ENCODE assay signal across 8 mouse cellular contexts in the genomic region with DNA sequence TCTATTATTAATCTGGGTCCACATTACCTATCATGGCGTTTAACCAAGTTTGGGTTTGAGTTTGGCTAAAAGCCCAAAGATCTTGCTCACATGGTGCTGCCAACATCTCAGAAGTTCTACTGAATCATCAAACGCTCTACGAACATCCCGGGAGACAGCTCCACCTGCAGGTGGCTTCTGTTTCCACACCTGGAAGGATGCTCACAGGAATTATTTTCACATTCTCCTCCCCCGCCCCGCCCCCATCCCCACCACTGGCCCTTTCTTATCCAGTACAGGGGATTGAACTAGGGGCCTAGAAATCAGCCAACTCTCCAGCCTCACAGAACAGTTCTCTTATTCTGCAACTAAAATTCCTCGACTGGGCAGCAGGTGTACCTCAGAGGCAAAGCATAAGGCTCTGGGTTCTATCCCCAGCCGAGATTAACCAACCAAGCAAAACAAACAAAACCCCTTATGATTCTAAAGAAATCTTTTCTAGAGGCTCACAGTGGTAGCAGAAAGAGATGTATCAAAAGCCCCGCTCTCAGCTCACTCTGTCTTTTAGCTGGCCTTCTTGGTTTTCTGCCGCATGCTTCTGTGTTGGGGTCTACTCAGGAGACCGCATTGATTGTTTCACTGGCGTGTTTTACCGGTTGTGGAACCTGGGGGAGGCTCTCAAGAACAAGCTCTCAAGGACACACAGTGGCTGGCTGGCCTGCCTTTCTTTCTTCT. TPM values are rescaled to one million over a fixed set of nuclear protein-coding genes. Genes with fewer than 3 reads are reported as not detected.
DNase-seq lines count a peak whose midpoint lies in the region; ATAC-seq lines count a peak whose summit lies in the region.

No protein-coding gene starts in this region.

- DNase-seq in ovary, postnatal 36 days (ENCODE audit: low spot score), result peak; percentile 72
- DNase-seq in ovary, adult 18-20 months (ENCODE audit: low spot score), result no peak
- DNase-seq in cerebellum, postnatal 25 days, result peak; percentile 78 to 83
- peak; percentile 67 to 86 for DNase-seq in frontal cortex, postnatal 36 days (ENCODE audit: low spot score in 2 of 2)
- peak; percentile 93 for DNase-seq in induced T-regulatory cell, adult 2 months (ENCODE audit: low read depth)
- DNase-seq in left cerebral cortex, postnatal 25 days (ENCODE audit: low spot score in 2 of 2), result peak; percentile 76 to 87
- DNase-seq in spleen, postnatal 36 days (ENCODE audit: low spot score in 2 of 2), result peak; percentile 39 to 56

- peak; percentile 42; the same call in 1 of the 2 replicates for ATAC-seq in megakaryocyte-erythroid progenitor cell, adult 5-6 weeks (replicated peaks; ENCODE audit: low FRiP score, low TSS enrichment, poor library complexity, severe bottlenecking)

- intact Hi-C loops in left cerebral cortex, postnatal 25 days (cut with DNase I), result loop anchor here (1.0 to 10.0 kb wide), 2 partner anchors 76 to 200 kb away; partner anchors contain the start of gene Tubb2a

RNA-seq across cellular contexts. Expression of gene Psmg4, which starts 8.4 kb away (rescaled TPM):
- 10 to 100 TPM; 18.7 to 21.7 TPM for total RNA-seq in left cerebral cortex, postnatal 25 days (2021)
- total RNA-seq in megakaryocyte-erythroid progenitor cell, adult 5-6 weeks (2014; fragmentation: Nextera tagmentation), result 53.4 and 73.9 TPM in 2 replicates
- total RNA-seq in megakaryocyte-erythroid progenitor cell, adult 5-6 weeks (2017), result 145 and 217 TPM in 2 replicates

RNA-seq across cellular contexts. Expression of gene Tubb2b, which starts 24.1 kb away (rescaled TPM):
- total RNA-seq in left cerebral cortex, postnatal 25 days (2021), result 100 to 1,000 TPM; 207 to 213 TPM
- total RNA-seq in megakaryocyte-erythroid progenitor cell, adult 5-6 weeks (2014; fragmentation: Nextera tagmentation), result not detected in 2 replicates
- not detected in 2 replicates for total RNA-seq in megakaryocyte-erythroid progenitor cell, adult 5-6 weeks (2017)

Comparison
In these comparisons a context has a peak if more than half of its experiments do, and no peak if none do; other contexts are left out.
1. RNA of gene Tubb2b, which starts 24.1 kb away (total RNA-seq): 207 to 213 TPM in left cerebral cortex, postnatal 25 days; not detected in megakaryocyte-erythroid progenitor cell, adult 5-6 weeks; every median in the first group is over 100 times any median in the second.